Mouse (Mus musculus) midbrain, embryonic 13.5 days (tissue): Measurements from ENCODE around the gene Fbxw7. TPM values are rescaled to one million over a fixed set of nuclear protein-coding genes. Genes with fewer than 3 reads are reported as not detected.

ENCODE experiments used
- ATAC-seq: fragments of 200-750 bp; cut with Nextera tagmentation; 2 replicates; pipeline ENCODE4 v1.8.0; 2017; ENCODE audit warnings: mild to moderate bottlenecking, moderate TSS enrichment, moderate library complexity
- H3K27ac ChIP-seq: fragments of 300-500 bp; sonication (generic); 2 replicates; pipeline ENCODE4 v1.5.1; 2015; ENCODE audit warnings: inconsistent platforms, mild to moderate bottlenecking, moderate library complexity
- H3K27me3 ChIP-seq: fragments of 300-500 bp; sonication (generic); 2 replicates; pipeline ENCODE4 v1.6.1; 2015; ENCODE audit warnings: mild to moderate bottlenecking, inconsistent platforms
- H3K36me3 ChIP-seq: fragments of 300-500 bp; sonication (generic); 2 replicates; pipeline ENCODE4 v1.6.1; 2015; ENCODE audit warnings: mild to moderate bottlenecking, inconsistent platforms
- H3K4me1 ChIP-seq: fragments of 300-500 bp; sonication (generic); replicated peaks from 2 replicates; pipeline ENCODE4 v1.6.1; 2015; ENCODE audit warnings: inconsistent platforms
- H3K4me2 ChIP-seq: fragments of 300-500 bp; sonication (generic); replicated peaks from 2 replicates; pipeline ENCODE4 v1.6.1; 2015; ENCODE audit warnings: moderate library complexity, mild to moderate bottlenecking, inconsistent platforms
- H3K4me3 ChIP-seq: fragments of 300-500 bp; sonication (generic); replicated peaks from 2 replicates; pipeline ENCODE4 v1.5.1; 2015; ENCODE audit warnings: mild to moderate bottlenecking, inconsistent platforms
- H3K9ac ChIP-seq: fragments of 300-500 bp; sonication (generic); replicated peaks from 2 replicates; pipeline ENCODE4 v1.6.1; 2015; ENCODE audit warnings: mild to moderate bottlenecking, inconsistent platforms
- H3K9me3 ChIP-seq: fragments of 300-500 bp; sonication (generic); 2 replicates; pipeline ENCODE4 v1.6.1; 2016; ENCODE audit warnings: mild to moderate bottlenecking, inconsistent platforms
- WGBS: fragments of 180-500 bp; shearing (Covaris S2); methylation state at CpG from one replicate; pipeline ENCODE4 v1.1.7; 2015; 5-methylcytosine and 5-hydroxymethylcytosine counted together
- polyA plus RNA-seq: library from polyadenylated mRNA; unstranded; fragments of >200 nt; fragmentation: Nextera tagmentation; extraction: Ambion mirVana; gene quantifications from 2 replicates; pipeline ENCODE4 v1.2.1, GENCODE M21; 2015

Fbxw7 gene
- polyA plus RNA-seq, 1 experiment from 2014 or later: 21.4 TPM

DNA sequence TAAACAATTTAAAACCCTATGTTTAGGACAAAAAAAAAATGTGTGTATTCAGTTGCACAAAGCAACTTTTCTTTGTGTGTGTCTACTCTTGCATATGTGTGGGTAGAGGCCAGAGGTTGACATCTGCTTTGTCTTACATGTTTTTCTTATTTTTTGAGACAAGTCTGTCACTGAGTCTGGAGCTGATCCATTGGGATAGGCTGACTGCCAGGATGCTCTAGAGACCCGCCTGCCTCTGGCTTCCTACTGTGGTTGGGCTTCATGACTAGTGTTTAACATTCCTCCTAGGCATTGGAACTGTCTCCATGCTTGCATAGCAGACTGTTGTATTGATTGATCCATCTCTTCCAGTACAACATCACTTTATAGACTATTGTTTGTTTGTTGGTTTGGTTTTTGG lies 14.3 kb downstream of the Fbxw7 start:
- H3K9me3 ChIP-seq: no peaks in the 10 kb centered on the region
- peaks cover 8% of the 10 kb centered on the region; the same call in 1 of the 2 replicates for H3K4me1 ChIP-seq
- no peak overlapping the region for H3K4me3 ChIP-seq
- H3K27me3 ChIP-seq: no peaks in the 10 kb centered on the region
- no peak overlapping the region for H3K27ac ChIP-seq
- no peak for ATAC-seq
- no peak overlapping the region for H3K4me2 ChIP-seq
- no peak overlapping the region for H3K9ac ChIP-seq
- WGBS: 95% methylated on average over 1 of the region's 1 CpGs
- H3K36me3 ChIP-seq: no peaks in the 10 kb centered on the region

DNA sequence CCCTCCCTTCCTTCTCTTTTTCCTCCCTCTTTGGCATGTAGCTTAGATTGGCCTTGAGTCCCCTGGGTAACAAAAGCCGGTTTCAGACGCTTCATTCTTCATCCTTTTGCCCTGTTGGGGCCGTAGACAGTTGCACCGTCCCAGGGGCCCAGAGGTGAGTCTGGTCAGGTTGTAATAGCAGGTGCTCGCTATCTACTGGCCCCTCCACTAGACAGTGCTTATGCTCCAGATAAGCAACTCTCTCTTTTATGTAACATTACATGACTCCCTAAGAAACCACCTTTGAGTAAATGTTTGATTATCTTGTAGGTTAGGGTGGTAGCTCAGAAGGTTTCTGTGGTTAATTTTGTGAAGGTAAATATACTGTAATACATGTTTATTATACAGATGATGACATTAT lies 21.0 kb downstream of the Fbxw7 start:
- 80% methylated on average over 5 of the region's 5 CpGs for WGBS
- no peak for ATAC-seq
- no peaks in the 10 kb centered on the region for H3K36me3 ChIP-seq
- no peaks in the 10 kb centered on the region for H3K9me3 ChIP-seq
- no peaks in the 10 kb centered on the region for H3K27me3 ChIP-seq
- H3K9ac ChIP-seq: no peak overlapping the region
- no peak overlapping the region for H3K27ac ChIP-seq
- no peak overlapping the region for H3K4me3 ChIP-seq
- H3K4me2 ChIP-seq: no peak overlapping the region
- H3K4me1 ChIP-seq: no peaks in the 10 kb centered on the region

DNA sequence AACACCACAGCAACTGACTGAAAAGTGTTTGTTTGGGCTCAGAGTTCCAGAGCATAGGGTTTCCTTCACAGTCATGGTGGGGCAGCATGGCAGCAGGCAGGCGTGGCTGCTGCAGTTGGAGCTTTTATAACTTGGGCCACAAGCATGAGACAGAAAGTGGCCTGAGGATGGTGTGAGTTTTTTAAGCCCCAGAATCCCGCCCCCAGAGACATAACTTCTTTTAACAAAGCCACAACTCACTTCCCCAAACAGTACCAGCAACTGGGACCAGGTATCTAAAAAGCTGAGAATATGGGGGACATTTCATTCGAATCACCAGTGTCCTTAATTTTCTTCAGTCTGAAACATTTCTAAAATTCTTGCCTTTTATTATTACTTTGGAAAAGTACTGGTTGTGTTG lies 22.9 kb downstream of the Fbxw7 start:
- Histone ChIP-seq H3K27ac (no peak overlapping the region), H3K4me1 (no peaks in the 10 kb centered on the region), H3K4me2 (no peak overlapping the region), H3K9me3 (no peaks in the 10 kb centered on the region), H3K36me3 (no peaks in the 10 kb centered on the region), H3K4me3 (no peak overlapping the region), H3K27me3 (no peaks in the 10 kb centered on the region), H3K9ac (no peak overlapping the region)
- 90% methylated on average over 3 of the region's 3 CpGs for WGBS
- no peak for ATAC-seq

DNA sequence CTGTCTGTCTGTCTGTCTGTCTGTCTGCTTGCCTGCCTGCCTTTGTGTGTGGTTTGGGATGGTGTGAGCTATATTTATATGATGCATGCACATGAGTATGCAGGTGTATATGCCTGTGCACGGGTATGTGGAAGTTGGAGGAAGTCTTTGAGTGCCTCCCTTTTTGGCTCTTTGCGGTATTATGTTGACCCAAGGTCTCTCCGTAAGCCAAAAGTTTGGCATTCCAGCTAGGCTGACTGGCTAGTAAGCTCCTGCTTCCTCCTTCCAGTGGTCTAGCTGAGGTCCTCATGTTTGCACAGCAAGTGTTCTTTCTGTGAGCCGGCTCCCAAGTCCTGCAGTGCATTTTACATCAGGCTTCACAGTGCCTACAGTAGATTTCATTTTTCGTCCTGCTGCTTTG lies 24.4 kb downstream of the Fbxw7 start:
- no peak overlapping the region for H3K4me3 ChIP-seq
- ATAC-seq: no peak

DNA sequence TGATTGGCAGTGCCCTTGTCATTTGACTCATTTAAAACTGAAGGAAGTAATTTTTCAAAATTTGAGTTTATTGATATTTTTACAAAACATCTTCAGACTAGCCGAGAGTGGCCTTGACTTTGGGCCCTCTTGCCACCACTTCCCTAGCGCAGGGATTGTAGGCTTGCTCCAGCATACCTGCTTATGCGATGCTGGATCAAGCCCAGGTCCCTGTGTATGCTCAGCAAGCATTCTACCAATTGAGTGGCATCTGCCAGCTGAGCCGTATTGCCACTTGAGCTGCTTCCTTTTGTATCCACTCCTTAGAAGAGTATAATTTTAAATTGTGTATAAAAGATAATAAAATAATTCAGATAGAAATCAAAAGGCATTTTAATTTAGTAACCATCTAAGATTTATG lies 26.2 kb downstream of the Fbxw7 start:
- Histone ChIP-seq H3K4me2 (no peak overlapping the region), H3K9ac (no peak overlapping the region), H3K4me3 (no peak overlapping the region), H3K27ac (no peak overlapping the region), H3K9me3 (no peaks in the 10 kb centered on the region), H3K27me3 (no peaks in the 10 kb centered on the region), H3K36me3 (no peaks in the 10 kb centered on the region), H3K4me1 (no peaks in the 10 kb centered on the region)
- ATAC-seq: no peak
- 88% methylated on average over 4 of the region's 4 CpGs for WGBS

More for the DNA sequence above, 24.4 kb downstream of the Fbxw7 start:
- Histone ChIP-seq H3K27me3 (no peaks in the 10 kb centered on the region), H3K27ac (no peak overlapping the region), H3K4me1 (no peaks in the 10 kb centered on the region), H3K9ac (no peak overlapping the region), H3K4me2 (no peak overlapping the region), H3K36me3 (no peaks in the 10 kb centered on the region), H3K9me3 (no peaks in the 10 kb centered on the region)
- 90% methylated on average over 5 of the region's 5 CpGs for WGBS

DNA sequence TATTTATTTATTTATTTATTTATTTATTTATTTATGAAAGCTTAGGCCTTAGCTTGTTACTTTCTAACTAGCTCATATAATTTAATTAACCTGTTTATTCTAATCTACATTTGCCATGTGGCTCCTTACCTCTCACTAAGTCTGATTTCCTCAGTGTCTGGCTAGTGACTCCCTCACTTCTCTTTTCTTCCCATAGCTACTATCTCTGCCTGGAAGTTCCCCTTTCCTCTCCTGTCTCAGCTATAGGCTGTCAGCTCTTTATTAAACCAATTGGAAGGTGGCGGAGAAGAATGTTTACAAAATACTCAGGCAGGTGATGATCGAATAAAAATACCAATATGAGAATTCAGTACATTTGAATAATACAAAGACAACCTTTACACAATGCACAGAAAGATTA lies 27.7 kb downstream of the Fbxw7 start:
- Histone ChIP-seq H3K4me2 (no peak overlapping the region), H3K27me3 (no peaks in the 10 kb centered on the region), H3K4me3 (no peak overlapping the region), H3K27ac (no peak overlapping the region), H3K9ac (no peak overlapping the region), H3K4me1 (no peaks in the 10 kb centered on the region), H3K9me3 (no peaks in the 10 kb centered on the region), H3K36me3 (no peaks in the 10 kb centered on the region)
- no peak for ATAC-seq
- WGBS: 92% methylated on average over 2 of the region's 2 CpGs

DNA sequence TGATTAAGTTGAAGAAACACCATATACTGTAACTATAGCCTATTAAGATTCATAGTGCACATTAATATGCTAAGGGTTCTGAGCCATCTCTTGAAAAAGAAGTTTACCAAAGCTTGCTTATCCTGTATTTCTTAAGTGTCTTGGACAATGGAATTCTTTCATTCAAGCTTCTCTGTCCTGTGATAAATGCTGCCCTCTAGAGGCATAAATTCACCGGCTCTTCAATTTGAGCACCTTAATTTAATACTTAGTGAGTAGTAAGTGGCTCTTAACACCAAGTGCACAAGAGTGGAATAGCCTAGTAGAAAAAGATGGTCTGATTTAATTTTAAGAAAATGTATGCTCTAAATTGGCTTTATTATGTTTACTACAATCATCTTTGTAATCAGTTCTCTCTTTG lies 28.5 kb downstream of the Fbxw7 start:
- Histone ChIP-seq H3K9me3 (no peaks in the 10 kb centered on the region), H3K36me3 (no peaks in the 10 kb centered on the region), H3K4me3 (no peak overlapping the region), H3K4me1 (no peaks in the 10 kb centered on the region), H3K27me3 (no peaks in the 10 kb centered on the region), H3K4me2 (no peak overlapping the region), H3K9ac (no peak overlapping the region), H3K27ac (no peak overlapping the region)
- ATAC-seq: no peak
- WGBS: 26% methylated on average over 1 of the region's 1 CpGs

DNA sequence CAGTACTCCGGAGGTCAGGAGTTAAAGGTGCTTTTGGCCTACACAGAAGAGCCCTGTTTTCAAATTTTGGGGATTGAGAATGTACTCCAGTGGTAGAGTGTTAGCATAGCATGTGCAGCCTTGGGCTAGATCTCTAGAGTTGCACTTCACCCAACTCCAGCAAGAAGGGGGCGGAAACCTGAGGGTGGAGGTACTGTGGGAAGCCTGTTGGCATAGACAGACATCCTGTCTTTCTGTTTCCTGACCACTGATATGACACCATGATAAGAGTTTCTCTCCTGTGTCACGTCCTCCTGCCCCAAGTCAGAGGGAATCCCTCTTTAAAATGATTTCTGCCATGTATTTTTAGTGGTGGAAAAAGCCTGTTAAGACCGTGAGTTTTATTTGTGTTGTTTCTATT lies 33.7 kb downstream of the Fbxw7 start:
- no peak overlapping the region for H3K9ac ChIP-seq
- WGBS: 89% methylated on average over 4 of the region's 4 CpGs
- H3K27me3 ChIP-seq: no peaks in the 10 kb centered on the region
- no peak for ATAC-seq
- no peak overlapping the region for H3K4me3 ChIP-seq
- H3K36me3 ChIP-seq: no peaks in the 10 kb centered on the region
- no peak overlapping the region for H3K27ac ChIP-seq
- H3K4me2 ChIP-seq: no peak overlapping the region
- H3K9me3 ChIP-seq: no peaks in the 10 kb centered on the region
- no peaks in the 10 kb centered on the region for H3K4me1 ChIP-seq

DNA sequence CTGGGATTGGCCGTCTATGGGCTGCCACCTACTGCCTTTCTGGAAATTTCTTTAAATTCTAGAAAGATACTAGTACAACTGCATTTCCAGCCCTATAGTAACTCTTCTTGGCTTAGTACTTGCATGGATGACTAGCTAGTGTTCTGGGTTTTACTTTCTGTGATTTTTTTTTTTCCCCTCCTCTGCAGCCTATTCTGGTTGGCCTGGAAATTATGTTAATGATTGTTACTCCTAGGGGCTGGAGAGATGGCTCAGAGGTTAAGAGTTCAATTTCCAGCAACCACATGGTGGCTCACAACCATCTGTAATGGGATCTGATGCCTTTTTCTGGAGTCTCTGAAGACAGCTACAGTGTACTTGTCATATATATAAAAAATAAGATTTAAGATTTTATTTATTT lies 35.4 kb downstream of the Fbxw7 start:
- H3K36me3 ChIP-seq: no peaks in the 10 kb centered on the region
- ATAC-seq: no peak
- H3K4me1 ChIP-seq: no peaks in the 10 kb centered on the region
- H3K9me3 ChIP-seq: no peaks in the 10 kb centered on the region
- H3K9ac ChIP-seq: no peak overlapping the region
- H3K27me3 ChIP-seq: no peaks in the 10 kb centered on the region
- H3K4me3 ChIP-seq: no peak overlapping the region
- 96% methylated on average over 1 of the region's 1 CpGs for WGBS
- H3K4me2 ChIP-seq: no peak overlapping the region
- H3K27ac ChIP-seq: no peak overlapping the region

DNA sequence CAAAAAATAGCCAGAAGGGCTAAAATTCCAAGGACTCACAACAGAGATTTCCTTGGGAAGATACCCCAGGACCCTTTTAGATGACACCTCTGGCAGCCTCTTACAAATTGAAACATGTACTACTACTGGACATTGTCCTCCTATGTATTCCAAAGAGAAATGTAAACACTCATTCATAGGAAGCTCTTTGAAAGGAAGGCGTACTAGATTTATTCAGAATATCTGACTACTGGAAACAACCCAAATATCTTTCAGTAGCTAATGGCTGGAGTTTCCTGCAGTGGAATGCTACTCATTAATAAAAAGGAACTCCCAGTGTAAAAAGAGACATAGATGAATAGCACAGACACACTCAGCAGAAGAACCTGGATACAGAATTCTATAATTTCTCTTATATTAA lies 36.7 kb downstream of the Fbxw7 start:
- 77% methylated on average over 1 of the region's 1 CpGs for WGBS
- no peak overlapping the region for H3K4me3 ChIP-seq
- H3K36me3 ChIP-seq: no peaks in the 10 kb centered on the region
- H3K4me2 ChIP-seq: no peak overlapping the region
- no peak for ATAC-seq
- no peaks in the 10 kb centered on the region for H3K27me3 ChIP-seq
- H3K27ac ChIP-seq: no peak overlapping the region
- no peak overlapping the region for H3K9ac ChIP-seq
- no peaks in the 10 kb centered on the region for H3K4me1 ChIP-seq
- H3K9me3 ChIP-seq: no peaks in the 10 kb centered on the region

DNA sequence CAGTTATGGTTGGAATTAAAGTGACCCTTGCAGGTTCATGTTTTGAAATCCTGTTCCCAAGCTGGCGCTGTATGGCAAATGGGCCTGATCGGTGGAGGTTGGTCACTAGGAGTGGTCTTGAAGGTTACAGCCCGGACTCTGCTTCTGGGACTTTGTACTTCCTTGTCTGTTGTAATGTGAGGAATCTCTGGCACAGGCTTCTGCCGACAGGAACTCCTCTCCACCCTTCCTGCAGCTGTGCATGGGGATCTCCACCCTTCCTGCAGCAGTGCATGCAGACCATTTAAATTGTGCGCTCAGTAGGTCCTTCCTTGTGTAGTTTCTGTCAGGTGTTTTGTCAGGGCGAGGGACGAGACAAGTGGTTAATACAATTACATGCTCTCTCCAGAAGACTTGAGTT lies 37.8 kb downstream of the Fbxw7 start:
- H3K9ac ChIP-seq: no peak overlapping the region
- H3K9me3 ChIP-seq: no peaks in the 10 kb centered on the region
- H3K27ac ChIP-seq: no peak overlapping the region
- H3K4me2 ChIP-seq: no peak overlapping the region
- H3K36me3 ChIP-seq: no peaks in the 10 kb centered on the region
- no peak for ATAC-seq
- no peaks in the 10 kb centered on the region for H3K27me3 ChIP-seq
- H3K4me3 ChIP-seq: no peak overlapping the region
- 88% methylated on average over 7 of the region's 7 CpGs for WGBS
- no peaks in the 10 kb centered on the region for H3K4me1 ChIP-seq

DNA sequence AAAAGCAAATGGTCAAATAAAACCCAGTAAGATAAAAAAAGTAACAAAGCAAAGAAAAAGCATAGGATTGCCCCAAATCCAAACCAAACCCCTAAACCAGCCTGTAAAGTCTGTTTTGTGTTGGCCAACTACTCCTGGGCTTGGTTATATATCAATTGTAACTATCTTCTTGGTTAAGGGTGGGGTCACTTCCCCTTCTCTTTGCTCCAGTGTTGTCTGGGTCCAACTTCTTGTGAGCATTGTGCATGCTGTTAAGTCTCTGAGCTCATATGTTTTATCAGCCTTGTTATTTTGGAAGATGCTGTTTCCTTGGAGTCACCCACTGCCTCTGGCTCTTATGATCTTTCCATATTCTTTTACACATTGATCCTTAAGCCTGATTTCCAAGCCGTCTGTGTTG lies 39.4 kb downstream of the Fbxw7 start:
- Histone ChIP-seq H3K27me3 (no peaks in the 10 kb centered on the region), H3K9me3 (no peaks in the 10 kb centered on the region), H3K27ac (no peak overlapping the region), H3K4me2 (no peak overlapping the region), H3K4me1 (no peaks in the 10 kb centered on the region), H3K9ac (no peak overlapping the region), H3K36me3 (no peaks in the 10 kb centered on the region), H3K4me3 (no peak overlapping the region)
- ATAC-seq: no peak
- 84% methylated on average over 1 of the region's 1 CpGs for WGBS

DNA sequence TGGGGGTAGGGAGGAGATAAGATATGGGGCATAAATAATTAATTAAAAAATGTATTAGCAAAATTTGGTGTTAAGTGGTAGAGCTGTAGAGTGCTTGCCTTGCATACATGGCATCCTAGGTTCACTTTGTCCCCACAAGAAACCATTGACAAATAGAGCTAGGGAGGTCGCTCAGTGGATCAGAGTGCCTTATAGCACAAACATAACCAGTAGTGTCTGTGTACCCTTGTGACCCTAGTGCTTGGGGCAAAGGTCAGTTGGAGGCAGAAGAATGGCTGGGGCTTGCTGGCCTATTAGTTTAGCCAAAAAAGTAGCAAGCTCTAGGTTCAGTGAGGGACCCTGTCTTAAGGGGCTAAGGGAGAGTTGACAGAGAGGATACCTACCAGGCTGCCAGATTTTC lies 45.6 kb downstream of the Fbxw7 start:
- Histone ChIP-seq H3K4me3 (no peak overlapping the region), H3K27ac (no peak overlapping the region), H3K27me3 (no peaks in the 10 kb centered on the region), H3K4me2 (no peak overlapping the region), H3K36me3 (no peaks in the 10 kb centered on the region), H3K9me3 (no peaks in the 10 kb centered on the region), H3K4me1 (no peaks in the 10 kb centered on the region), H3K9ac (no peak overlapping the region)
- 88% methylated on average over 1 of the region's 1 CpGs for WGBS
- no peak for ATAC-seq
